Mouse (Mus musculus): ENCODE measurements around the gene Atf3.

DNA sequence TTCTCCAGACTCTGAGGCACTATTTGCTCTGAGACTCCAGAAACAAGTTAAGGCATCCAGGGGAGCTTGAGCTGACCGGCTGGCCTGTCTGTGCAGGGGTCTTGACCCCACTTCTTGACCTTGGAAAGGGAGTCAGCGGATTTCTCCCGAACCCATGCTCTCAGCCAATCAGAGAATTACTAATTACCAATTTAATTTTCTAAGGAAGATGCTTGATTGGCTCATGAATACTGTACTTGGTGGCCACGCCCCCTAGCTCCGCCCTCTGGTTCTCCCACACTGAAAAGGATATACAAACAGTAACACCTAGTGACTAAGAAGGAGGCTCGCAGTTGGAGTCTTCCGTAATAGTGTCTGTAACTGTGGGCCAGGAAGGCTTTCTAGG, 31.5 kb downstream of the Atf3 start:
- TF ChIP-seq POLR2A (IDR thresholded peaks at IDR 0.05; ENCODE audit: borderline replicate concordance, extremely low read depth, low read depth, low read length) (no peak), CTCF (IDR thresholded peaks at IDR 0.05; ENCODE audit: insufficient read depth, low read length) (no peak)
